Mouse (Mus musculus) embryonic facial prominence, embryonic 14.5 days (tissue): ENCODE results near the gene Tmem230. TPM values are rescaled to one million over a fixed set of nuclear protein-coding genes. Genes with fewer than 3 reads are reported as not detected.

ENCODE experiments used
- ATAC-seq: fragments of 200-750 bp; cut with Nextera tagmentation; 2 replicates; pipeline ENCODE4 v1.8.0; 2017; ENCODE audit warnings: low read depth, moderate number of reproducible peaks, moderate TSS enrichment
- DNase-seq: peaks from one replicate; pipeline ENCODE4 v3.0.0-alpha.2; 2015; ENCODE audit warnings: low spot score
- H3K27ac ChIP-seq: fragments of 300-500 bp; sonication (generic); replicated peaks from 2 replicates; pipeline ENCODE4 v1.5.1; 2014; ENCODE audit warnings: low read depth, mild to moderate bottlenecking, low read length, moderate library complexity
- H3K27me3 ChIP-seq: fragments of 300-500 bp; sonication (generic); replicated peaks from 2 replicates; pipeline ENCODE4 v1.6.1; 2014; ENCODE audit warnings: low read length; ENCODE audit not compliant: control insufficient read depth, insufficient read depth
- H3K36me3 ChIP-seq: fragments of 300-500 bp; sonication (generic); 2 replicates; pipeline ENCODE4 v1.6.1; 2014; ENCODE audit warnings: low read length, mixed read lengths; ENCODE audit not compliant: control insufficient read depth, insufficient read depth
- H3K4me1 ChIP-seq: fragments of 300-500 bp; sonication (generic); 2 replicates; pipeline ENCODE4 v1.6.1; 2014; ENCODE audit warnings: antibody characterized with exemption, low read length; ENCODE audit not compliant: control insufficient read depth, insufficient read depth
- H3K4me2 ChIP-seq: fragments of 300-500 bp; sonication (generic); 2 replicates; pipeline ENCODE4 v1.6.1; 2014; ENCODE audit warnings: low read depth, mild to moderate bottlenecking, low read length, moderate library complexity, mixed read lengths
- H3K4me3 ChIP-seq: fragments of 300-500 bp; sonication (generic); 2 replicates; pipeline ENCODE4 v1.5.1; 2014; ENCODE audit warnings: low read depth, mild to moderate bottlenecking, low read length
- H3K9ac ChIP-seq: fragments of 300-500 bp; sonication (generic); 2 replicates; pipeline ENCODE4 v1.6.1; 2014; ENCODE audit warnings: low read depth, mild to moderate bottlenecking, low read length, moderate library complexity, mixed read lengths
- H3K9me3 ChIP-seq: fragments of 300-500 bp; sonication (generic); 2 replicates; pipeline ENCODE4 v1.6.1; 2016; ENCODE audit warnings: low read length; ENCODE audit not compliant: control insufficient read depth
- WGBS: fragments of 180-500 bp; shearing (Covaris S2); extraction: QIAGEN DNeasy Blood & Tissue Kit; methylation state at CpG from one replicate; pipeline ENCODE4 v1.1.7; 2014; 5-methylcytosine and 5-hydroxymethylcytosine counted together
- polyA plus RNA-seq: library from polyadenylated mRNA; unstranded; fragments of >200 nt; fragmentation: Nextera tagmentation; extraction: Ambion mirVana; gene quantifications from 2 replicates; pipeline ENCODE4 v1.2.1, GENCODE M21; 2014

Tmem230 gene
- polyA plus RNA-seq, 1 experiment from 2014 or later: 50.9 TPM

- H3K9ac ChIP-seq: no peak overlapping the region
- no peaks in the 10 kb centered on the region for H3K4me1 ChIP-seq
- no peaks in the 10 kb centered on the region for H3K36me3 ChIP-seq
- DNase-seq (no peak), ATAC-seq (no peak)
- no peak overlapping the region for H3K27ac ChIP-seq
- no peaks in the 10 kb centered on the region for H3K27me3 ChIP-seq
- no peak overlapping the region for H3K4me3 ChIP-seq
- 74% methylated on average over 3 of the region's 3 CpGs for WGBS
- no peaks in the 10 kb centered on the region for H3K9me3 ChIP-seq
- no peak overlapping the region for H3K4me2 ChIP-seq
Observed at GRCm38 (mm10) chr2:132232413-132232945, 15.1 kb downstream of the Tmem230 start.

- H3K36me3 ChIP-seq: no peaks in the 10 kb centered on the region
- H3K9me3 ChIP-seq: no peaks in the 10 kb centered on the region
- WGBS: 84% methylated on average over 4 of the region's 4 CpGs
- ATAC-seq (no peak), DNase-seq (no peak)
- no peak overlapping the region for H3K27ac ChIP-seq
- no peaks in the 10 kb centered on the region for H3K27me3 ChIP-seq
- H3K4me2 ChIP-seq: no peak overlapping the region
- H3K9ac ChIP-seq: no peak overlapping the region
- no peak overlapping the region for H3K4me3 ChIP-seq
- H3K4me1 ChIP-seq: no peaks in the 10 kb centered on the region
Observed at GRCm38 (mm10) chr2:132224359-132224758, 23.2 kb downstream of the Tmem230 start.

GRCm38 (mm10) chr2:132221611-132222073 lies 26.0 kb downstream of the Tmem230 start:
- DNase-seq: peak; percentile 41
- Histone ChIP-seq H3K9me3 (no peaks in the 10 kb centered on the region), H3K4me3 (no peak overlapping the region), H3K4me1 (no peaks in the 10 kb centered on the region), H3K9ac (no peak overlapping the region), H3K27me3 (no peaks in the 10 kb centered on the region), H3K36me3 (no peaks in the 10 kb centered on the region), H3K27ac (no peak overlapping the region), H3K4me2 (no peak overlapping the region)
- no peak for ATAC-seq
- 61% methylated on average over 11 of the region's 11 CpGs for WGBS

GRCm38 (mm10) chr2:132211995-132212656 lies 35.5 kb downstream of the Tmem230 start:
- no peaks in the 10 kb centered on the region for H3K4me1 ChIP-seq
- H3K4me2 ChIP-seq: no peak overlapping the region
- H3K4me3 ChIP-seq: no peak overlapping the region
- H3K9ac ChIP-seq: no peak overlapping the region
- H3K36me3 ChIP-seq: no peaks in the 10 kb centered on the region
- WGBS: 86% methylated on average over 5 of the region's 5 CpGs
- ATAC-seq (no peak), DNase-seq (no peak)
- no peak overlapping the region for H3K27ac ChIP-seq
- no peaks in the 10 kb centered on the region for H3K27me3 ChIP-seq
- H3K9me3 ChIP-seq: no peaks in the 10 kb centered on the region

GRCm38 (mm10) chr2:132210806-132211312 lies 36.7 kb downstream of the Tmem230 start:
- H3K9ac ChIP-seq: no peak overlapping the region
- no peak overlapping the region for H3K4me2 ChIP-seq
- DNase-seq: no peak
- no peaks in the 10 kb centered on the region for H3K36me3 ChIP-seq
- no peaks in the 10 kb centered on the region for H3K27me3 ChIP-seq
- H3K4me3 ChIP-seq: no peak overlapping the region
- H3K4me1 ChIP-seq: no peaks in the 10 kb centered on the region
- no peak overlapping the region for H3K27ac ChIP-seq
- no peaks in the 10 kb centered on the region for H3K9me3 ChIP-seq
- ATAC-seq: no peak
- WGBS: 81% methylated on average over 9 of the region's 9 CpGs

- no peak for DNase-seq
- ATAC-seq: no peak
- Histone ChIP-seq H3K36me3 (no peaks in the 10 kb centered on the region), H3K9ac (no peak overlapping the region), H3K4me3 (no peak overlapping the region), H3K9me3 (no peaks in the 10 kb centered on the region), H3K4me2 (no peak overlapping the region), H3K27ac (no peak overlapping the region), H3K4me1 (no peaks in the 10 kb centered on the region), H3K27me3 (no peaks in the 10 kb centered on the region)
- WGBS: 77% methylated on average over 8 of the region's 8 CpGs
Observed at GRCm38 (mm10) chr2:132208246-132208881, 39.2 kb downstream of the Tmem230 start.

GRCm38 (mm10) chr2:132206316-132206881 lies 41.2 kb downstream of the Tmem230 start:
- H3K9ac ChIP-seq: no peak overlapping the region
- no peak for DNase-seq
- no peaks in the 10 kb centered on the region for H3K27me3 ChIP-seq
- no peak overlapping the region for H3K4me3 ChIP-seq
- H3K27ac ChIP-seq: no peak overlapping the region
- no peaks in the 10 kb centered on the region for H3K36me3 ChIP-seq
- no peak overlapping the region for H3K4me2 ChIP-seq
- H3K4me1 ChIP-seq: no peaks in the 10 kb centered on the region
- H3K9me3 ChIP-seq: no peaks in the 10 kb centered on the region
- no peak for ATAC-seq
- 79% methylated on average over 16 of the region's 16 CpGs for WGBS

- 78% methylated on average over 4 of the region's 4 CpGs for WGBS
- Histone ChIP-seq H3K27ac (no peak overlapping the region), H3K27me3 (no peaks in the 10 kb centered on the region), H3K9me3 (no peaks in the 10 kb centered on the region), H3K4me2 (no peak overlapping the region), H3K9ac (no peak overlapping the region), H3K36me3 (no peaks in the 10 kb centered on the region), H3K4me1 (no peaks in the 10 kb centered on the region), H3K4me3 (no peak overlapping the region)
- DNase-seq: no peak
- no peak for ATAC-seq
Observed at GRCm38 (mm10) chr2:132205549-132205948, 42.1 kb downstream of the Tmem230 start.
